Mouse (Mus musculus) induced T-regulatory cell, adult 2 months (primary cell): ENCODE measurements around the gene Ankrd34a.

Source experiments
- DNase-seq: peaks from one replicate; pipeline ENCODE4 v3.0.0-alpha.2; 2012; ENCODE audit warnings: low read depth

The Ankrd34a gene

DNA sequence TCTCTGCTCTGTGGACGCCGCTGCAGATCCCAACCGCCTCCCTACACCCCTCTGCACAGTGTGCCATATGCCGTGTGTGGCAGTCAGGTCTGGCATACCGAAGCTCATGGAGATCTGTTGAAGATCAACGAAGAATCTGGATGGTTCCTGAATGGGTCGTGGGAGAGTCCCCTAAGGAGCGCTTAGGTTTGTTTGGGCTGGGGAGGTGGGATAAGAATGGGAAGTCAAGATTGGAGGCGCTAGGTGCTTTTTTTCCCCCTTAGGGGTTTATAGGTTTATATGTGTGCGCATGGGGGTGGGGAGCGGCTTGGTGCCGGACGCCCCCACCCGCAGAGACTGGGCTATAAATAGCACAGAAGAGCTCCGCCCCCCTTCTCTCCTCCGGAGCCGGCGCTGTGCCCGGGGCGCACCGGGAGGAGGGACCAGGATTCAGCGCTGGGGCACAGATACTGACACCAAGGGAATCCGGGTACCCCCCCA lies at the start of gene Ankrd34a:
Gene Ankrd34a (plus strand): TSS at position 409 of the 480 bp plus-strand sequence.
- peak; percentile 52 for DNase-seq

DNA sequence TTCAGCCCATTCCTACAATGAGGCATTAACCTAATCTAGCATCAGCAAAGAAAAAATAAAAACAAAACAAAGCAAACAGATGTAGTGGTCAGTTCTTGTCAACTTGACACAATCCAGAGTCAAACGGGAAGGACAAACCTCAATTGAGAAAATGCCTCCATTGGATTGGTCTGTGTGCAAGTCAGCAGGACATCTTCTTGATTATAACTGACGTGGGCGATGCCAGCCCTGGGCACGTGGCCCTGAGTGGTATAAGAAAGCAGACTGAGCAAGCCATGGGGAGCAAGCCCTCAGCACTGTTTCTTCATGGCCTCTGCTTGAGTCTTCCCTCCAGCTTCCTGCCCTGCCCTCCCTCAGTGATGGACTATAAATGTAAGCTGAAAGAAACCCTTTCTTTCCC lies 49.6 kb upstream of the Ankrd34a start:
- no peak for DNase-seq

- peak; percentile 85 for DNase-seq
Measured at GRCm38 (mm10) chr3:96547389-96547960, 49.0 kb upstream of the Ankrd34a start.

DNA sequence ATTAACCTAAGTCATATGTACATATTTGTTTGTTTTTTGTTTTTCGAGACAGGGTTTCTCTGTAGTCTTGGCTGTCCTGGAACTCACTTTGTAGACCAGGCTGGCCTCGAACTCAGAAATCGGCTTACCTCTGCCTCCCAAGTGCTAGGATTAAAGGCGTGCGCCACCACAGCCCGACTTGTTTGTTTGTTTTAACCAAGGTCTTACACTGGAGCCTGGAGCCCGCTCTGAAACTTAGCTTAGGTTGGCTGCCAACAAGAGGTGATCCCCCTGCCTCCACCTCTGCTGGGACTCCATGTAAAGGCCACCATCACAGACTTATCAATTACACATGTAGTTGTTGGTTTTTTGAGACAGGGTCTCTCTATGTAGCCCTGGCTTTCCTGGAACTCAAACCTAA lies 47.6 kb upstream of the Ankrd34a start:
- DNase-seq = no peak

DNA sequence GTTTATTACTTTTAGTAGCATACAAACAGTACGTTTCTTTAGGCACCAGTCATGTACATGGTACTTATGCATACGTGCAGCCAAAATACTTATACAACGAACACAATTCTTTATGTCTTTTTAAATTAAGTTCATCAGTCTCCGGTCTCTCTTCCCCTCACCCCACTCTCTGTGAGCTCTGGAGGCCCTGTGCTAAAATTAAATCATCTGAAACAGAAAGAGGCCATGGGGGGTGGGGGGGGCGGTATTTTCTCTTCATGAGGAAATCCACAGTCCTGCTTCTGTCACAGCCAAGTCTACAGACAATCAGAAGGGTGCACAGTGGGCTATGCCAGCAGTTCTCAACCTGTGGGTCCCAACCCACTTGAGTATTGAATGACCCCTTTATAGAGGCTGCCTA lies 47.1 kb upstream of the Ankrd34a start:
- DNase-seq = no peak

DNA sequence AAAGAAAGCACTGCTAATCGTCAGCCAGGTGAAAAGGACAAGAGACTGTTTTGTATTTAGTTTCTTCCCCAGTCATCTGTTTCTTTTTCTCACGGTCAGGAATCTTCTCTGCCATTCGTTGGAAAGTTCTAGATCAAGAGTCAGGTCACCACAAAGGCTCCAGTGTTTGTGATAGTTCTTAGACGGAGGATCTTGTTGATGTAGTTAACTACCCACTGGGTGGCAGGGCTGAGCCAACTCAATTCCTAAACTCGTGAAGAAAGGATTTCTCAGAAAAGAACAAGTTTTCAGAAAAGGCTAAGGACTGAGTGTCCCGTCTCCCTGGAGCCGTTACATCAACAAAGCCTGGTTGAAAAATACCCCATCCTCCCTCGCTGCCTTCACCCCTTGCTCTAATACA lies 45.2 kb upstream of the Ankrd34a start:
- peak; percentile 81 for DNase-seq

DNA sequence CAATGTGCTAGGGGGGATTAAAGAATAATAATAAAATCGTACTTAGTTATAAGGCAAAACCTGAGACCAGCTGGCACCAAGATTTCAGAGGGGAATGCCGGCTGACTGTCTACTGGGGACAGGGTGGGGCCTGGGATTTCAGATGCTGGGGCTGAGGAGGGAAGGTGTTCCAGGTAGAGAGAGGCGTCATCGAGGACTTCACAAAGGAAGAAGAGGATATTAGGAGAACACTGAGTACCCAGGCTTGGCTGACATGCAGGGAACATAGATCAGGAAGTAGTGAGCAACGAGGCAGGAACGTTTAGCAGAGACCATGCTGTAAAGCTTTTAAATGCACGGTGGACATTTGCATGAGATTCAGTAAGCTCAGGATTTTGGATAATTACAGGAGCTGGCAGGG lies 44.5 kb upstream of the Ankrd34a start:
- DNase-seq = no peak

GRCm38 (mm10) chr3:96553601-96554000 lies 42.8 kb upstream of the Ankrd34a start:
- no peak for DNase-seq

DNA sequence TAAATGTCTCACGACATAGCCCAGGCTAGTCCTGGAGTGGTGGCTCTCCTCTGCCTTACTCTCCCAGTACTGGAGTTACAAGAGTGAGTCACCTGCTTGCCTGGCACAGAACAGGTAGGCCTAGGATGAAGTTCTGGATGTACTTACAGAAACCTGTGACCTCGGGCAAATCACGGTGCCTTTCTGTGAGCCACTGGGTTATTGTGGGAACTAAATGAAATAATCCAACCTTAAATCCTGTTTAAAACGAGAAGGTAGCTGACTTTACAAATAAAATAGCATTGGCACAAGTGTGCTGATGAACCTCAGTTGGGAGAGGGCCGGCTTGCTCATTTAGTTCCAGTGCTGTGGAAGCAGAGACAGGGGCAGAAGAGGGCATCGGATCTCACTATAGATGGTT lies 42.2 kb upstream of the Ankrd34a start:
- DNase-seq = no peak

- no peak for DNase-seq
Measured at GRCm38 (mm10) chr3:96555041-96555596, 41.3 kb upstream of the Ankrd34a start.

GRCm38 (mm10) chr3:96555999-96556614 lies 40.3 kb upstream of the Ankrd34a start:
- DNase-seq = peak; percentile 58

DNA sequence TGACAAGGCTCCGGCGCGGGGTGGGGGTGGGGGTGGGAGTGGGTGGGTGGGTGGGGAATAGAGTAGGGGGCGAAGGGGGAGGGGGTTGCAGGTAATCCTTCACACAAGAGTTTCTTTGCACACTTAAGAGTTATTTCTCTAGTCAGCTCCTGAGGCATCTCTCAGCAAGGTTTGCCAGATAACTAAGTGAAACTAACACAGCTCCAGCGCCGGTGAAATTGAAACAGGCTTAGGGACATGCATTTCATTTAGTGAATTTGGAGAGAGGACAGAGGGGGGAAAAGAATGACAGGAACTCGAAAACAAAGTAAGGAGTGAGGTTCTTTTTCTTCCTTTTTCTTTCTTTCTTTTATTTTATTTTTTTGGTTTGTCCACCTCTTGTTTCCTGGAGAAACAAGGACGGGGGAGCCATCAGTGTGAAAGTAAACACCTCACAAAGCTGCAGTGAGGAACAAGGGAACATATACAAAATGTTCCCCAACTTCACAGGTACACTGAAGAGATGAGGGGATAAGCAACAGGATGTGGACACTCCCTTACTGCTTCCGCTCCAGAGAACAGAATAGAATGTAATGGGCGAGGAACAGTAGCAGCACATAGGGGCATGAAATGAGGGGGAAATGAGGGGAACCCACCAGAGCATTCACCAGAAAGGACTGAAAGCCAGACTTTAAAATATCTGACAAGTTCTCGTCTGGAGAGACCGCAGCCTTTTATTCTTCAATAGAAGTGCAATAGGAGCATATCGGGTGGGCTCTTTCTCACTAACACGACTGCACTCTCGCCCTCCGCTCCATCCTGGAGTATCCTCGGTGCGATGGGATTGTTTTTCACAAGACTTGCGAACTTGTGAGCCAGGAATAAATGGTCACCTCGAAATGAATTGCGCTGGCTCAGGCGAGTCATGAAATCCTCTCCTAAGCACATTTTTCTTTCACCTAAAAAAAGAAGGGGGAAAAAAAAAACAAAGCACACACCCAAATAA lies 39.5 kb upstream of the Ankrd34a start:
- peak; percentile 85 for DNase-seq

GRCm38 (mm10) chr3:96557694-96558093 lies 38.7 kb upstream of the Ankrd34a start, which contains the start of gene Txnip:
Gene Txnip, plus strand, starts transcription at chr3:96557957.
- DNase-seq = peak; percentile 99

GRCm38 (mm10) chr3:96558159-96558558 lies 38.3 kb upstream of the Ankrd34a start:
- no peak for DNase-seq

GRCm38 (mm10) chr3:96558668-96559196 lies 37.7 kb upstream of the Ankrd34a start:
- DNase-seq = peak; percentile 56

GRCm38 (mm10) chr3:96559398-96559910 lies 37.0 kb upstream of the Ankrd34a start:
- DNase-seq = no peak

GRCm38 (mm10) chr3:96559911-96560850 lies 36.3 kb upstream of the Ankrd34a start:
- no peak for DNase-seq

GRCm38 (mm10) chr3:96560881-96561668 lies 35.4 kb upstream of the Ankrd34a start:
- DNase-seq = no peak

GRCm38 (mm10) chr3:96561946-96562681 lies 34.3 kb upstream of the Ankrd34a start:
- no peak for DNase-seq
